In the genomic region with DNA sequence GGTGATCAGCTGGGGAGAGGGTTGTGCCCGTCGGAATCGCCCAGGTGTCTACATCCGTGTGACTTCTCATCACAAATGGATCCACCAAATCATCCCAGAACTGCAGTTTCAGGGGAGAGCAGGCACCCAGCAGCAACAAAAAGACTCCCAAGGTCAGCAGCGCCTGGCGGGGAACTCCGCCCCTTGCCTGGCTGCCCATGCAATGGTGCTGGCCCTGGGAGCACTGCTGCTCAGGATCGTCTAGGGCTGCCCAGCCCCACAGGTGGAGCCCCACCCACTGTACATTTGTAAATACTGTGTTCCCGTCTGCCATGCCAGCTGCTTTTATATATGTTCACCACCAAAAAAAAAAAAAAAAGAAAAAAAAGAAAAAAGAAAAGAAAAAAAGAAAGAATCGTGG, we compare ENCODE assay signal across 28 mouse cellular contexts. TPM values are rescaled to one million over a fixed set of nuclear protein-coding genes. Genes with fewer than 3 reads are reported as not detected.
"Had no signal": no experiment of that assay in that cellular context is flagged by ENCODE, and none has a peak within 500 bp of the region (broad histone marks: within the 10 kb centered on the region; RNA-seq: fewer than 3 reads in every experiment).

No protein-coding gene starts in this region.

- H3K9me3 ChIP-seq: limb, embryonic 10.5 days; limb, embryonic 13.5 days; liver, embryonic 12.5 days; liver, embryonic 15.5 days; lung, embryonic 15.5 days had no signal

- H3K4me2 ChIP-seq: limb, embryonic 13.5 days; liver, embryonic 12.5 days; liver, embryonic 15.5 days; lung, embryonic 15.5 days; midbrain, embryonic 11.5 days had no signal

- H3K4me1 ChIP-seq: limb, embryonic 10.5 days; limb, embryonic 13.5 days; liver, embryonic 12.5 days; liver, embryonic 15.5 days; lung, embryonic 15.5 days had no signal

- H3K4me3 ChIP-seq: limb, embryonic 10.5 days; limb, embryonic 13.5 days; liver, embryonic 12.5 days; liver, embryonic 15.5 days; lung, embryonic 15.5 days had no signal

- H3K27me3 ChIP-seq: limb, embryonic 13.5 days; liver, embryonic 12.5 days; liver, embryonic 15.5 days; lung, embryonic 15.5 days had no signal

- DNase-seq: kidney, adult 9 months; kidney, postnatal 14 days; kidney, postnatal 4 days; liver; lung, adult 18-20 months; lung, postnatal 14 days; lung, postnatal 4 days; midbrain, embryonic 14.5 days; retina, postnatal 1 day; right cerebral cortex, postnatal 25 days; thymus, adult 2 months; thymus, postnatal 14 days; thymus, postnatal 4 days had no signal

- H3K27ac ChIP-seq: limb, embryonic 10.5 days; limb, embryonic 13.5 days; liver, embryonic 12.5 days; liver, embryonic 15.5 days; lung, embryonic 15.5 days had no signal

- ATAC-seq: liver, embryonic 12.5 days had no signal

- H3K9ac ChIP-seq: limb, embryonic 13.5 days; liver, embryonic 12.5 days; liver, embryonic 15.5 days; lung, embryonic 15.5 days had no signal

RNA-seq across cellular contexts. Expression of gene Prss27, which starts 7.7 kb away (rescaled TPM):
- total RNA-seq: layer of hippocampus, adult 18-20 months; layer of hippocampus, postnatal 14 days; left cerebral cortex, adult 8-10 months; left cerebral cortex, postnatal 14 days; megakaryocyte progenitor cell, adult 5-6 weeks; megakaryocyte-erythroid progenitor cell, adult 5-6 weeks; midbrain, postnatal 0 days had no signal
- polyA plus RNA-seq: limb, embryonic 10.5 days; liver, embryonic 12.5 days; liver, embryonic 15.5 days; midbrain, embryonic 11.5 days; midbrain, postnatal 0 days; spleen, adult 2 months had no signal

RNA-seq across cellular contexts. Expression of gene Prss22, which starts 47.7 kb away (rescaled TPM):
- total RNA-seq: layer of hippocampus, adult 18-20 months; layer of hippocampus, postnatal 14 days; megakaryocyte progenitor cell, adult 5-6 weeks; megakaryocyte-erythroid progenitor cell, adult 5-6 weeks; midbrain, postnatal 0 days had no signal
- polyA plus RNA-seq: liver, embryonic 12.5 days; liver, embryonic 15.5 days; midbrain, embryonic 11.5 days; midbrain, embryonic 14.5 days; midbrain, postnatal 0 days; neural tube, embryonic 14.5 days had no signal
